Mouse (Mus musculus) small intestine, adult 2 months (tissue): ENCODE measurements around the gene Oxnad1. TPM values are rescaled to one million over a fixed set of nuclear protein-coding genes. Genes with fewer than 3 reads are reported as not detected.

Experiments
- H3K27ac ChIP-seq: fragments of 200-500 bp; 2 replicates; pipeline ENCODE4 v1.5.1; 2012; ENCODE audit warnings: low read depth, low read length, control low read depth, inconsistent platforms; ENCODE audit not compliant: insufficient read depth
- H3K27me3 ChIP-seq: fragments of 200-500 bp; 2 replicates; pipeline ENCODE4 v1.6.1; 2012; ENCODE audit warnings: mild to moderate bottlenecking, moderate library complexity, low read length, inconsistent platforms; ENCODE audit not compliant: control insufficient read depth, insufficient read depth
- H3K36me3 ChIP-seq: fragments of 200-500 bp; 2 replicates; pipeline ENCODE4 v1.6.1; 2012; ENCODE audit warnings: mild to moderate bottlenecking, low read length, control low read depth, inconsistent platforms; ENCODE audit not compliant: control insufficient read depth, insufficient read depth
- H3K4me1 ChIP-seq: fragments of 200-500 bp; 2 replicates; pipeline ENCODE4 v1.6.1; 2012; ENCODE audit warnings: low read length, inconsistent platforms, mixed read lengths; ENCODE audit not compliant: control insufficient read depth, insufficient read depth, insufficient read length
- H3K4me3 ChIP-seq: fragments of 200-500 bp; 2 replicates; pipeline ENCODE4 v1.5.1; 2012; ENCODE audit warnings: low read depth, mild to moderate bottlenecking, control low read depth, inconsistent platforms, low read length, moderate library complexity
- CTCF ChIP-seq: fragments of 200-500 bp; IDR thresholded peaks from 2 replicates; pipeline ENCODE4 v1.5.1; 2012; ENCODE audit warnings: low read depth, mild to moderate bottlenecking, control low read depth, inconsistent platforms, low read length, moderate library complexity, mixed read lengths; ENCODE audit not compliant: insufficient replicate concordance, insufficient read length; ENCODE audit errors: extremely low read depth
- POLR2A ChIP-seq: fragments of 200-500 bp; IDR thresholded peaks from 2 replicates; pipeline ENCODE4 v1.6.1; 2012; ENCODE audit warnings: low read depth, mild to moderate bottlenecking, control low read depth, inconsistent platforms, low read length, moderate library complexity
- WGBS: fragments of 180-500 bp; shearing (Covaris S2); methylation state at CpG from one replicate; pipeline ENCODE4 v1.1.7; 2018; 5-methylcytosine and 5-hydroxymethylcytosine counted together
- polyA plus RNA-seq: library from polyadenylated mRNA; depleted of rRNA; stranded (reverse); fragments of >200 nt; gene quantifications from 2 replicates; pipeline ENCODE4 v1.2.3, GENCODE M21; 2012

The Oxnad1 gene
- polyA plus RNA-seq, 1 experiment: 6.7 TPM

- 64% methylated on average over 10 of the region's 10 CpGs for whole genome bisulfite sequencing
Measured at GRCm38 (mm10) chr14:32054788-32055187, 30.4 kb upstream of the Oxnad1 start.

DNA sequence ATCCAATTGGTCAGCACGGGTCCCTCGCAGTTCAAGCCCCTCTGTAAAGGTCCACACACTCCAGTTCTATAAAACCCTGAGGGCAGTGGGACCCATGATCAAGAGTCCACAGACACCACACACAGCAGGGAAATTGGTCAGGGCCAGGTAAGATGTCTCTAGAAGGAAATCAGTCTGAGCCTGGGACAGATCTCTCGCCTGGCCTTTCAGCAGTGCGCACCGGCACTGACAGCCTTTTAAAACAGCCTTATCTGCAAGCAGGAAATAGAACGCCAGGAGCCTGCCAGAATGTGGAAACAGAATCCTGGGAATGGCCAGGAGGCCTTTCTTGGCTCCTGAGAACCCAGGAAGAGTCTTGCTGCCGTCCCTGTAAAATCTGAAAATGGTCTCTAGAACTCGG, 29.4 kb upstream of the Oxnad1 start:
- Histone ChIP-seq H3K27ac (no peak overlapping the region), H3K4me1 (no peaks in the 10 kb centered on the region), H3K4me3 (no peak overlapping the region), H3K36me3 (no peaks in the 10 kb centered on the region; the same call in 1 of the 2 replicates), H3K27me3 (no peaks in the 10 kb centered on the region)
- TF ChIP-seq POLR2A (no peak), CTCF (no peak)
- 39% methylated on average over 8 of the region's 8 CpGs for WGBS

More at GRCm38 (mm10) chr14:32054788-32055187, 30.4 kb upstream of the Oxnad1 start:
- no peak overlapping the region for H3K27ac ChIP-seq
- TF ChIP-seq CTCF (no peak), POLR2A (no peak)
- no peak overlapping the region for H3K4me3 ChIP-seq
- no peaks in the 10 kb centered on the region; the same call in 1 of the 2 replicates for H3K36me3 ChIP-seq
- no peaks in the 10 kb centered on the region for H3K4me1 ChIP-seq
- H3K27me3 ChIP-seq: no peaks in the 10 kb centered on the region

DNA sequence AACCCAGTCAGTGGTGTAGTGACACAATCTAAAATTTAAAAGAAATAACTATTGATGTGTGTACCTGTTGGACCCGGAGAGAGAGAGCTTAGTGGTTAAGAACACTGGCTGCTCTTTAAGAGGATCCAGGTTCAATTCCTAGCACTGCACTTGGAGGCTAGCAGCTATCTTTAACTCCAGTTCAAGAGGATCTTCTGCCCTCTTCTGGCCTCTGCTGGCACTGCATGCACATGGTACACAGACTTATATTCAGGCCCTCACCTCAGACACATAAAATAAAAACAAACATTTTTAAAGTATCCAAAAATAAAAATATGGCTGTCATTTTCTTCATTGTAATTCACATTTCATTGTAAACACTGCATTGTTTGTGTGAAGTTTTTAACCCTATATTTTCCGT, 28.5 kb upstream of the Oxnad1 start:
- Histone ChIP-seq H3K4me3 (no peak overlapping the region), H3K27ac (no peak overlapping the region), H3K27me3 (no peaks in the 10 kb centered on the region), H3K4me1 (no peaks in the 10 kb centered on the region), H3K36me3 (no peaks in the 10 kb centered on the region; the same call in 1 of the 2 replicates)
- TF ChIP-seq POLR2A (no peak), CTCF (no peak)
- 93% methylated on average over 2 of the region's 2 CpGs for WGBS

DNA sequence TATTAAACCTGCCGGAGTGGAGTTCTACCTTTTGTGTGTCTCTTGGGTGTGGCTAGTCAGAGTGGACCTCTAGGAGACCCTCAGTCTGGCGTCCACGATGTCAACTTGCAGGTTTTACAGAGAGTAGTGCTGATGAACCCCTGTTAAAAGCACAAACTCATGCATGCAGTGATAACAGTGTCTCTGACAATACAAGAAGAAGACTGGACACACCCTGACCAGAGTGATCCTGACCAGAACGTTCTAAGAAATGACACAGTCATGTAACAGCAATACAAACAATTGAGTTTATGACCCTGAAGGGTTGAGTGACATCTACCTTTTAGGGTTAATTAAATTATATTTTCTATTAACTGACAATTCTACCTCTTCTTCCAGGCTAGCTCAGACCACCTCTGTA, 27.5 kb upstream of the Oxnad1 start:
- no peaks in the 10 kb centered on the region for H3K4me1 ChIP-seq
- TF ChIP-seq CTCF: no peak
- no peak for TF ChIP-seq POLR2A
- H3K4me3 ChIP-seq: no peak overlapping the region
- no peaks in the 10 kb centered on the region; the same call in 1 of the 2 replicates for H3K36me3 ChIP-seq
- no peak overlapping the region for H3K27ac ChIP-seq
- no peaks in the 10 kb centered on the region for H3K27me3 ChIP-seq
- 70% methylated on average over 4 of the region's 4 CpGs for WGBS

- H3K36me3 ChIP-seq: no peaks in the 10 kb centered on the region; the same call in 1 of the 2 replicates
- TF ChIP-seq CTCF (no peak), POLR2A (no peak)
- no peaks in the 10 kb centered on the region for H3K4me1 ChIP-seq
- no peak overlapping the region for H3K4me3 ChIP-seq
- 89% methylated on average over 4 of the region's 4 CpGs for WGBS
- H3K27ac ChIP-seq: no peak overlapping the region
- H3K27me3 ChIP-seq: no peaks in the 10 kb centered on the region
Measured at GRCm38 (mm10) chr14:32061398-32061797, 23.8 kb upstream of the Oxnad1 start.

DNA sequence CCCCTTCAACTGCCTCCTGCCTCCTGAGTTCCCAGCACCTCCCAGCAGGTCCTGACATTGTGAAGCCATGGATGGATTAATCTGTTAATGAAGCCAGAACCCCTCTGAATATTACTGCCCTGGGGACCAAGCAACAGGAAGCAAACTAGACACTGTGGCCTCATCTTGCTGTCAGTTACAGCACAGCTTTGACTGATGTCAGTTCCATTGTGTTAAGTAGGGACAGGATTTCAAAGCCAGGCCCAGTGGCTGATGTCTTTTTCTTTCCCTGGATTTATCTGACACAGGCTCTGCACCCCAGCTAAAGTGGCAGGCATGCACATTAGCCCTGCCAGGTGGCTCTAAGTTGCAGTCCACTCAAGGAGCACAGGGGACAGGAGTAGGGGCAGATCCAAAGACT, 12.4 kb upstream of the Oxnad1 start:
- Histone ChIP-seq H3K27me3 (no peaks in the 10 kb centered on the region), H3K4me3 (no peak overlapping the region), H3K27ac (no peak overlapping the region), H3K36me3 (no peaks in the 10 kb centered on the region), H3K4me1 (no peaks in the 10 kb centered on the region)
- no peak for TF ChIP-seq CTCF
- TF ChIP-seq POLR2A: no peak

DNA sequence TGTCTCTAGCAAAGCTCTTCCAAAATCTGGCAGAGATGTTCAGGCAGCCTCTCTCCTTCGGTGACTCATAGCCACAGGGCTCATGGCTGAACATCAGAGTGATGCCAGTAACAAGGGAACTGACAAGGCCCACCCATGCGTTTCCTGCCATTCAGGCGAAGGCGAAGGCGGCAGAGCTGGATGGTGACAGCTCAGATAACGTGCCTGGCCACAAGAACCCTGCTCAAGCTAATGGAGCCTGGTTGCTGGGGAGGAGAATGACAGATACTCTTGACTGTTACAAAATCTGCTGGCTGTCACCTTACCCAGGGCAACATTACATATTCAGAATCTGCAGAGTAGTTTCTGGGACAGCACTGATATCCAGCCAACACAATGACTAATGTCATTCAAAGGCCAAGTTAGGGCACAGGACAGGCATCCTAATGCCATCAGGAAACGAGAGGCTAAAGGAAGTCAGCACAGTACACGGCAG, 11.9 kb upstream of the Oxnad1 start:
- no peak for TF ChIP-seq POLR2A
- no peak for TF ChIP-seq CTCF
- no peak overlapping the region for H3K27ac ChIP-seq
- no peaks in the 10 kb centered on the region for H3K36me3 ChIP-seq
- no peaks in the 10 kb centered on the region for H3K27me3 ChIP-seq
- H3K4me1 ChIP-seq: no peaks in the 10 kb centered on the region
- no peak overlapping the region for H3K4me3 ChIP-seq
- WGBS: 78% methylated on average over 8 of the region's 8 CpGs

DNA sequence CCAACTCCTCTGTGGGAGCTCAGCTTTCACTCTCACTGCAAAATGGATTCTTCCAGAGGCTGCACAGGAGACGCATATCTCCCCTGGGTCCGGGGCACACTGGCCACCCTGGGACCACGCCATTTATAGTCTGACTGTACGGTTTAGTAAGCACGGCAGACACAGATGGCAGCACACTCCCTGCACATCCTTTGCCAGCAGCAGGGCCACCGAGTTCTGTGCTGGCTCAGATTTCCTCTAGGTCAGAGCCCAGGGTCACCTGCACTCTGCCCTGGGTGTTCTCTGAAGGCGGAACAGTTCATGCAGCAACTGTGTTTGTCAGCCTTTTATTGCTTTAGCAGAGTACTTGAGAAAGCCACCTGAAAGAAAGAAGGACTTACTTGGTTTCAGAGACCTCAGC, 11.3 kb upstream of the Oxnad1 start:
- H3K4me3 ChIP-seq: no peak overlapping the region
- no peak overlapping the region for H3K27ac ChIP-seq
- H3K4me1 ChIP-seq: no peaks in the 10 kb centered on the region
- WGBS: 52% methylated on average over 7 of the region's 7 CpGs
- H3K27me3 ChIP-seq: no peaks in the 10 kb centered on the region
- H3K36me3 ChIP-seq: no peaks in the 10 kb centered on the region
- TF ChIP-seq POLR2A (no peak), CTCF (no peak)
